Mouse (Mus musculus) c-Kit-negative CD71-positive TER-119-positive erythroid progenitor cells, embryonic 14.5 days (primary cell): ENCODE measurements around the gene Plcb3.
A peak's percentile ranks its signal among the peaks of the same experiment; 100 is the strongest.

ENCODE experiments used
- DNase-seq: peaks from one replicate; pipeline ENCODE4 v3.0.0-alpha.2; 2013; ENCODE audit warnings: low read depth, low spot score

Gene Plcb3

DNA sequence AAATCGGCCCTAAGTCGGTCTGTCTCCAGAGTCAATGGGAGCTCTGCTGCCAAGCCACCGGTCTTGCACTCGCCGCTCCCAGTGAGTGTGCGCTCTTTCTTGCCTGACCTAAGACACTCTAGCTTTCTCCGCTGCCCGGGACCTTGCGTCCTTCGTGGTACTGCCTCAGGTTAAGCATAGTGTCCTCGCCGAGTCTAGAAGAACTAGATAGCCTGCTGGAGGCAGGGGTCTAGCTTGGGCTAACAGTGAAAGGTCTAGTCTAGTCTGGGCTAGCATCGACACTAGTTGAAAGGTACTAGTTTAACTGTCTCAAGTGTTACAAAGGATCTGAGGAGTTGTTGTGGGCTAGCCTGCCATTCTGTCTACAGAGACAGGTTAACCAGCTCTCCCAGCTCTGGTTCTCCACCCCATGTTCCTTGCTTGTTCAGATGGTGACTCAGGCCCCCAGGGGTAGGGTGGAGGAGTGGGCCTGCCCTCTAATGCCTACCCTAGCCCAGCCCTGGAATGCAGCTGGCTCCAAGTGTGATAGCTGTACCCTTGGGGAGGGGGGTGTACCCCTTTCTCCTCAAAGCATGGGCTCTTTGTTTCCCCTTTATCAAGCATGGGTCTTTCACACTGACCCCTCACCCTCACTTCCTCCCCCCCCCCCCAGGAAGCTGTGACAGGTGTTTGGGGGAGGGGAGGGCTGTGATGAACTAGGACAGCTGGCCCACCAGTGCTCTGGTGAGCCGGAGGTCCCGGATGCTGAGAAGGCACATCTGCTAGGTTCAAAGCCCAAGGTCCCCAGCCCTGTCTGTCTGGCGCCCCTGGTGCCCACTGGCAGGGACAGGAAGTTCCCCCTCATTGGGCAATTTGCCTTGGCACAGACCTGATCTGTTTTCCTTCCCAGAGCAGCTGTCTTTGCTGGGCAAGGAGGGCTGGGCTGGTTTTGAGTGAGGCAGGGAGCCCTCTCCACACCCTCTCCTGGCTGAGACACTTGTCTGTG lies at the start of gene Plcb3:
Plcb3 (minus strand) TSS at position 934 of the 985 bp plus-strand sequence.
- DNase-seq, result no peak

DNA sequence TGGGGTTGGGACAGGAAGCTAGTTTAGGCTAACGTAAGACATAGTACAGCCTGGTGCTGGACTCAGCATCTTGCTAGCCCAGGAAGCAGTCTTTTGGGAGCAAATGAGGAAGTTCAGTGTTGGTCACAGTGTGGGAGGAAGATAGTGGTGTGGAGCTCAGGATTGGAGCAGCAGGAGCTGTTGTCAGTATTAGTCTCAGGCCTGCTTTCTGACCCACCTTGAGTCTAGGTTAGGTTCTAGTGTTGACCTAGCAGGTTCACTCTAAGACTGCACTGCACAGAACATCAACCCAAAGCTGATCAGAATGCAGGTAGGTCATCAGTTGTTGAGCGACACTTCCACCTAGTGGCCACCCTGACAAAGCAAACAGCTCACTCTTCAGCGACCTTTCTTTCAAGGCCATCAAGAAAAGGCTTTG lies 44.0 kb upstream of the Plcb3 start:
- DNase-seq, result peak; percentile 44

DNA sequence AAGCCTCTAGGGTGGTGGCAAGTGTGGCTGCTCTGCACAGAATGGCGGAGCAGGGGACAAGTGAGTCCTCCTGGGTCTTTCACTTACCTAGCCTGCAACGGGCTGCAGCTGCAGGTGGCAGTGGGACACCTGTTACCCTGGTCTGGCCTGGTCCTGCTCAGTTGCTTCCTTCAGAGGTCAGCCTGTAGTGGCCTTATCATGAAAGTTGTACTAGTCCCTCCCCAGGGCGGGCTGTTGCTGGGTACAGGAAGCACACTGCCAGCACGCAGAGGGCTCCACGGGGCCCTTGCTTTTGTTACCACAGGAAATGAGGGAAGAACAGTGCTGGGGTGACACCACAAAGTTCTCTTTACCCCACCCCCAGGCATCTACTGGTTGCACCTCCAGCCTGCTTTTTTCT lies 42.9 kb upstream of the Plcb3 start, which contains the start of gene Fermt3:
Fermt3 (minus strand) TSS at position 279 of the 400 bp plus-strand sequence.
- peak; percentile 55 for DNase-seq

DNA sequence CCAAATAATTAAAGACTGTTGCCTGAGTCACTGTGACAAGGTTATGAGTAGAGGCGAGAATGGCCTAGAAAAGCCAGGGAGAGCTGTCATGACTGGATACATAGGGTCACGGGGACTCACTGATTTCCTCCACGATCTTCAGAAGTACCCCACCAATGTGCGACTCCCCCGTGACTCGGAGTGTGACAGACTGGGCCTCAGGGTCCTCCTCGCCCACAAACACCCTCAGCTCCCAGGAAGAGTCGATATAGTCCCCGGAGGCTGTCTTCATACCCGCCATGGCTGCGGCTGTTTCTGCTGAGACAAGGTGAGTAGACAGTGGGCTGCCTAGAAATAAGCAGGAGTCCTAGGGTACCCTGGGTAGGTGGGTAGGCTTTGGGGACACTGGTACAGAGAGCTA lies 42.3 kb upstream of the Plcb3 start:
- DNase-seq, result no peak

DNA sequence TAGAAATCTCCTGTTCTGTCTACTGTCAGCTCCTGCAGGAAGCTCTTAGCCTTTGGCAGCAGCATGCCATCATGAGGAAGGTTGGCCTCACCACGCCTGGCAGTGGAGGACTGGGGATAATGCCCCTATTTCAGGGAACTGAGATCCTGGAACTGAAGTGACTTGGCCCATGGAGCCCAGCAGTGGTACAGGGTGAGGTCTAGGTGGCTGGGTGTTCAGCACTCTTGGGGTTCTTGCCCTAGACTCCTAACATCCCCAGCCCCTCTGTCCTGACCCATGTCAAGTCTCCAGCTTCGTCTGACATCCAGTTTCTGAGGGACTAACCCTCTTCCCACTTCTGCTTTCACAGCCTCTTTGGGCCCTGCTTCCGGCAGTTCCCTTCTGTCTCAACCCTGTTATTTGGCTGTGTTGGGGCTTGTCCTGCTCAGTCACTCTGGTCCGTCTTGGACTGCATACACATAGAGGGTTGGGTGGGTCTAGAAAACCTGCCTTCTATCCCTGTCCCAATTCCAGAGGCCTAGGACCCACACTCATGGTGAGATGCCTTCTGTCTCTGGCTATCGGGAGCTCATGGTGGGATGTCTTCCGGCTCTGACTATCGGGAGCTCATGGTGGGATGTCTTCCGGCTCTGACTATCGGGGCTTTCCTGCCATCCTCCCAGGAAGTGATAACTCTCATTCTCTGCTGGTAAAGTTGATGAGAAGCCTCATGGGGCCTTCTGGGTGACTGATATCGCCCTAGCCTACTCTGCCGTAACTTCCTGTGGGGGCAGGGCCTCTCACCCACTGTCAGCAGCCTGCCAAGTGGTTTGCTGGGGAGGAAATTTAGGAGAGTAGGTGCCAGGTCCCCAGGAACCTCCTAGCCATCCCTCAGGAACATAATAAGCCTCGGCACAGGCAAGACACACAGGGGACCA lies 41.5 kb upstream of the Plcb3 start:
- peak; percentile 61 for DNase-seq

DNA sequence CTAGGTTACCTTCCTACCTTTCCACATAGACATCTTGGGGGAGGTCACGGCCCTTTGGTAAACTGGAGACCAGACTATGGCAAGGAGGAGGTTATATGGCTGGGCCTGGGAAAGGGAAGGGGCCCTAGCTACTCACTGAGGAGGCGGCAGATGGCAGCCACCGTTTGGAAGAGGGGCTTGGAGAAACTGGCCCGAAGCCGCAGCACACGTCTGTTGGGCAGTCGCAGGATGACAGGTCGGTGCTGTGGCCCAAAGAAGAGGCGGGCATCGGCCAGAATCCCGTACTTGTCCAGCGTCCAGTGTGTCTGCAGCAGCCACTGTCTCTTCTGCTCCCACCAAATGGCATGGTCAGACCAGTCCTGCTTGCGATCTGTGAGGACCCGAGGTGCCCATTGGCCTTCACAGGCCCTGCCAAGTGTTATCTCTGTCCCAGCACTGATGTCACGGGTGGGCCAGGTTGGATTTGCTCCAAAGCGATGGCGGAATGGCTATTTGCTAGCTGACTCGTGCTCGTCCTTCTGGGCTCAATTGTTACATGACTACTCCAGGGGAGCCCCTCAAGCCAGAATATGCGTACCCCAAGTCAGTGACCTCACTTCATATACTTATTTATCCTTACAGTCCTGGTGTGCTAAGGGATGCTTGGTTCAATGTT lies 38.3 kb upstream of the Plcb3 start:
- no peak for DNase-seq

DNA sequence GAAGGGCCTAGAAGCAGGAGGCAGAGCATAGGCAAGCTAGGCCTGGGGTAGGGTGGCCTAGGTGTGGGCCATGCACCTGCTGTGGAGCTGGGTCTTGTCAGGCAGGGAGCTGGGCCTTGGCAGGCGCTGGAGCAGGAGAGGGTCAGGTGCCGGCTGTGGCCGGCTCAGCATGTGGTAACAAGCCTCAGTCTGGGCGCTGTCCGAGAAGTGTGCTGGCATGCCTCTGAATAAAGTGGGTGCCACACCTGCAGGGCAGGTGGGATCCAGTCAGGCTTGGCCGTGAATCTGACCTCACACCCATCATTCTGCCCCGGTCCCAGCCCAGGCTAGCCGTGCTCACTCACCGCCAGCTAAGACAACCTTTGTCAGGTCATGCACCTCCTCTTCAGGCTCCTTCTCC lies 37.7 kb upstream of the Plcb3 start:
- no peak for DNase-seq

DNA sequence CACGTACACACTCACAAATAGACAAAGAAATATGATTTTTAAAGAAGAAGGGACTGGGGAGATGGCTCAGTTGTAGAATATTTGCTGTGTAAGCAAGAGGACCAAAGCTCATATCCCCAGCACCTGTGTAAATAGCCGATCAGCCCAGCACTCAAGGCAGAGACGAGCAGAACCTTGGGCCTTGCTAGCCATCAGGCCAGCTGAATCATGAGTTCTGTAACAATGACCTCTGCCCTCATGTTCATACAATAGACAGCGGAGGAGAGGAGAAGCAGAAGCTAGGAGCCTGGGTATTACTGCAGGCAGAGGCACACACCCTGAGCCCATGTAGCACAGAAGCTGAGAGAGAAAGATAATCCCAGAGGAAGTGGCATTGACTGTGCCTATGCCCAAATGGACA lies 36.2 kb upstream of the Plcb3 start:
- no peak for DNase-seq

DNA sequence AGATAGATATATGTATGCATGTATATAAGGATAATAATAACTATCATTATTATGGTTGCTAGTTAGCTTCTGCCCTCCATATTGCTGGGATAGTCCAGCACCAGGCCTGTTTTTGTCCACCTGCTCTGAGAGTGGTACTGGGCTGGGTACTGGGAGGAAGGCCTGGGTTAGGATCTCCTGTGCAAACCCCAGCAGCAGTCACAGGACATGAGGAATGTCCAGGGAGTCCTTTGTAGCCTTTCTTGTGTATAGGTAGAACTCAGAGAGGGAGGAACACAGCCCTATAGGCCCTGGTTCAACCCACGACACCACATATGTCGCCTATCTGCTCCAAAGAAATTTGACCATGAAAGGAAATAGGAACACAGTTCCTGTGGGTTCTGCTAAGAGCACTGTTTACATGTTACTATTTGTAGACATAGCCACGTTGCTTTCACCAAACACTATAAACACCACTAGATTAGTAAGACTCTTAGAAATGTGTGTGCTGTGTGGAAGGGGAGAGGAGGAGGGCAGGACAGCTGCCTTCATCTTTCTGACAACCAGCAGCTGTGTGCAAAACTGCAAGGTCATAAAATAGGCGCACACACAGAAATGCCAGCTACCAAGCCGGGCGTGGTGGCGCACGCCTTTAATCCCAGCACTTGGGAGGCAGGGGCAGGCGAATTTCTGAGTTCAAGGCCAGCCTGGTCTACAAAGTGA lies 30.8 kb upstream of the Plcb3 start:
- no peak for DNase-seq

DNA sequence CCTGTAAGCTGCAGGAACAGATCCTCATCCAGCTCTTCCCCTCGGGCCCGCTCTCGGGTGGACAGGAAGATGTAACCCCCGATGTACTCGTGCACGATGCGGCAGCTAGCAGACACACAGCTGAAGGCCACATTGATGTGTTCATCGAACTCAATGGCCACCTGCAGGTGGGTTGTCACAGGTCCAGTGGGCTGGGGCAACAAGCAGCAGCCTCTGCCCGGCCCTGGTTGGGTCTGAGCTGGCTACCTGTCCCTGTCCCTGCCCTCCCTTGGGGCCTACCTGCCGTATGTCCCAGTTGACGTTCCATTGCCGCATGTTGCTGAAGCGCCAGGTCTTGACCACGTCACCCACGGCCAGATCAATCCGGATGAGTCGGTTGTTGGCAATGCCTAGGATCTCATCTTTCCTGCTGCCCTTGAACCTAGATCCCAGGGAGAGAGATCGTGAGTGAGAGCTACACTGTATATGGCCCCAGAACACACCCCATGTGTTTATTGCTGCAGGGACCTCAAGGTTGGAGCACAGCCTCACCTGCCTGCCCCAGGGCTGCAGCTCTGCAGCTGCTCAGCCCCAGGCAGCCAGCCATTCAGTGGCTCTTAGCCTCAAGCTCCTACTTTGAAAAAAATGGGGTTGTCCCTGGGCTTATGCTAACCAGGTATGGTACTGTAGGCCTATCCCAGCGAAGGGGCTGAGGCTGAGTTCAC lies 23.2 kb upstream of the Plcb3 start:
- no peak for DNase-seq

DNA sequence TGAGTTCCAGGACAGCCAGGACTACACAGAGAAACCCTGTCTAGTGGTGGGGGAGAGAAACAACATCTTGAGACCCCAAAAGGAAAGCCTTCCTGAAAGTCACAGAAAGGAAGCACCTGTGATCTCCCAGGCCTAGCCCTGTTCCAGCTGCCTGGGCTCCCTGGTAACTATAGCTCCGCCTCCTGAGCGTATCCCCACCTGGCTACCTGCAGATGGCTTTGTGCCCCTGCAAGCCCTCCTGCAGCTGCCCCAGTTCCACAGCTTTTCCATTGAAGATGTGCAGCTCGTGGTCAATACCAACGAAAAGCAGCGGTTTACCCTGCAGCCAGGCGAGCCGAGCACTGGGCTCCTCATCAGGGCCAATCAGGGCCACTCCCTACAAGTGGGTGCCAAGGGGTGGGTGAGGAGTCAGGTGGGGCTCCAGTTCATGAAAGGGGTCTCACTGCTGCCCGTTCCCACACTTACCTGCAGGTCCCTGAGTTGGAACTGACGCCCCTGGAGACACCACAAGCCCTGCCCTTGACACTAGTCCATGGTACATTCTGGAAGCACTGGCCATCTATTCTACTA lies 21.5 kb upstream of the Plcb3 start:
- DNase-seq, result no peak

DNA sequence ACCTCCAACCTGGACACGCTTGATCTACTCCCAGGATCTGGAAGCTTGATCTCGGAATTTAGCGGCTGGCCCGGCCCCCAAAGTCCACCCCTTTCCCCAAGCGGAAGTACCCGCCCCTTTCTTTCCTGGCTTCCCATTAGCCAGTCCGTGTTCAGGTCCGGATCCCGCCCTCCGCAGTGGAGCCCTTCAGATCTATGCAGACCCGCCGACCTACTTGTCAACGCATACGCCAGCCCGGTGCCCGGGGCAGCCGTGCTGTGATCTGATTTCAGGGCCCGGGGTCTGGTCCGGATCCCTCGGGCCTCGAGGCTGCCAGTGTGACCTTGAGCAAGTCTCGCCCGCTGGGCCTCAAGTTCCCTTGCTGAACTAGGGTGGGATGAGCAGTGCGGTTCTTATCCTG lies 19.7 kb upstream of the Plcb3 start, which contains the start of the genes Nudt22 and Trpt1:
Nudt22 (minus strand) TSS at position 112 of the 400 bp plus-strand sequence.
Trpt1 (plus strand) TSS at position 126 of the 400 bp plus-strand sequence.
- DNase-seq, result peak; percentile 68

DNA sequence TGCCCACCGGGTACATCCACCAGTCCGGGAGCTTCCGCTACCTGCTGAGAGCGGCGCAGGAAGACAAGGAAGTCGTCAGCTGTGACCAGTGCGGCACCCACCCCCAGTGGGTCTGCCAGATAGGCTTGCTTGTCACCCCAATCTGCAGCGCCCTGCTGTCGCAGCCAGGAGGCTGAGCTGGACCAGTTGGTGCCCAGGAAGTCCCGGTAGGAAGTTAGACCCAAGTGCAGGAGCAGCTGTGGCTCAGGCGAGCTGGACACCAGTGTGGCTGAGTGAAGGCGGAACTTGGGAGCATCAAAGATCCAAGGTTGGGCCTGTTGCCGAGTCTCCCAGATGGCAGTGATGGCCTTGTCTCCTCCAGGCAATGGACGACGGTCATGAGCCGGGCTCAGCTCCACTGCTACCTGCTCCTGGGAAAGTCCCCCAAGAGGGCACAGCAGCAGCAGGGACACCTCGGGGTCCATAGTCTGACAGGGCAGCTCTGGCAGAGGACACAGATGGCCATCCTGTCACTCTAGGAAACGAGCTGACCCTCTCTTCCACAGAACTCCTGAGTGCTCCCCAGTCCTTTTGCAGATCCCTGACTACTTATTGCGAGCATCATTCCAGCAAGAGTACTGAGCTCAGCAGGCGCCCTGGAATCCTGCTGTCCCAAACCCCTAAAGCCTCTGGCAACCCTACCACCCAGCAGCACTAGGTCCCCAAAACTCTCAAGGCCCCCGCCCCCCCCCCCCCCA lies 19.2 kb upstream of the Plcb3 start:
- DNase-seq, result no peak

DNA sequence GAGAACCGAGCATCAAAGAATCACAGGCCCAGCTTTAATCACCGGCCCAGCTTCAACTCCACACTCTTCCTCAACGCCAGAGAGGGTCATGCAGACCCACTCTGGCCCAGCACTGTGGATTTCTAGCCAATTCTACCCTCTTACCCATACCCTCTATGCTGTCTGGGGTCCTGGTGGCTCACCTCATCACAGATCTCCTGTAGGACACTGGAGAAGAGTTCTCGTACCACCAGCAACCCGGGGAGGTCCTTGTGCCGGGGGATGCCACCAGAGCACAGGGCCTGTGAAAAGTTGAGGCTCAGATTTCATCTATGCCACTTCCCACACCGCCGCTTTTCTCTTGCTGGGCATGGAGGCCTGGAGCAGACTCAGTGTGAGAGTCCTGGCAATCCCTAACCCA lies 18.2 kb upstream of the Plcb3 start:
- no peak for DNase-seq

DNA sequence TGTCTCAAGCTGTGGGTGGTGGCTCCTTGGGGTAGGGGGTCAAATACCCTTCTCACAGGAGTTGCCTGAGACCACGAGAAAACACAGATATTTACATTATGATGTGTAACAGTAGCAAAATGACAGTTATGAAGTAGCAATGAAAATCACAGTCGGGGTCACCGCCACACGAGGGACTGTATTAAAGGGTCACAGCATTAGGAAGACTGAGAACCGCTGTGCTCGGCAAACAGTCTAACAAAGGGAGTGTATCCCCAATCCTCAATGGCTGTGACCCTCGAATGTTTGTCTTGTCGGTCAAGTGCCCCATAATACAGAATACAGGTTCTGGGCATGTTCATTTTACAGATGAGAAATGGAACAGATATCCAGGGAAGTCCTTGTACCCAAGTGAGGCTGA lies 17.7 kb upstream of the Plcb3 start:
- DNase-seq, result no peak

DNA sequence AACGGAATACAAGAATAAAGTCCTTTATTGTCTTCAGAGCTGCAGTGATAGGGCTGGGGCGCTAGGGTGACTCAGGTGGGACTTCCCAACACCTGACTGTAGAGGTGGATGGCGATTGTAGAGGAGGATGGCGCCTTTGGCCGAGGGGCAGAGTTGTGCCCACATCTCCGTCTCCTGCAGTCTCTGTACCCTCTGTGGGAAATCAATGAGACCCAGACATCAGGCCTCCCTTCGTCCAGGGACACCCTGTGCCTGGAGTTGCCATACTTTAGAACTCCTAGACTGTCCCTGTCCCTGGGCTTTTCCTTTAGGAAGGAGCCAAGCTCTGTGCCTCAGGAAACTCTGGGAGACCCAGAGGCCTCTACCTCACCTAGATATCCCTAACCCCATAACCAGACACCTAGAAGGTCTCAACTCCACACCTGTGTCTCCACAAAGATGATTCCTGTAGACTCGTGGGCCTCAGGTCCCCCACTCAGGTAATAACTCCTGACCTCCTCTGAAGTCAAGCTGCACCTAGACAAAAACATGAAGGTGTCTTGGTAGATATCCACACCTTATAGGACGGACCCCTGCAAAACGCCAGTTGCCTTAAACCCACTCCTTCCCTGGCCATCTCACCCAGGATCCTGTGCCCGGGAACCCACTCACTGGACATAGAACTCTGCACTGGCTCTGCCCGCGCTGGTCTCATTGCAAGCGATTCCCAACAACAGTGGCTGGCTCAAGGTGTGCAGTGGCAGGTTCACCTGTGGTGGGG lies 16.9 kb upstream of the Plcb3 start:
- DNase-seq, result no peak

DNA sequence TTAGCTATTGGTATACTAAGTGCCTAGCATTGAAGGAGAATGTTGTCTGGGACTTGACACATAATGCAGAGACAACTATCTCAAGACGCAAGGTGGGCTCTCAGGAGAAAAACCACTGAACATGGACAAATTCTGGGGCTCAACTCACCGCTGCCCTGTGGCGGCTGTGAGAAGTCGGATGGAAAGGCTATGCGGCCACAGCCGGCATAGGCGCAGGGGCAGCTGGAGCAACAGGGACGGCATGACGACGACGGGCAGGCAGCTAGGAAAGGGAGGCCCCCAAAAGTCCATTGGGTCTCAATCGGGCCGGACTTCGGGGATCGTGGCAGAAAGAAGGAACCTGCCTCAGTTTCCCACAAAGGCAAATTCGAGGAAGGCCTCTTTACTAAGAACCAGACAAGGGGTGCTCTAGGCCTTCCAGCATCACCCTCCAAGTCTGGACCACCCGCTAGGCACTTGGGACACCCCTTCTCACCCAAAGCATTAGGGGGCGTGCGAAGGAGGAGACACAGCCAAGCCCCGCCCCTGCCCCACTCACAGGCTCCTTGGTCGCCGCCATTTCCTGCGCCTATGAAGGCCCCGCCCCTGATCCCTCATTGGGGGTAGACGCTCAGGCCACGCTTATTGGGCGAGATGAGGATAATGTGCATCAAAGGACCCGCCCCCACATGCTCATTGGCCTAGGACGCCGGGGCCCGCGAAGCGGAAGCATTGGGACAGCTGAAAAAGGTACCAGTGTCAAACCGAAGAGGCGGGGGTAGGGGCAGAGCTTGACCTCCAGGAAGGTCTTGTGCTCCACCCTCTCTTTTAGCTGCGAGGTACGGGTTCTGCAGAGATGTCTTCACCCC lies 16.0 kb upstream of the Plcb3 start, which contains the start of gene Dnajc4:
Dnajc4 (minus strand) TSS at position 562 of the 848 bp plus-strand sequence.
- peak; percentile 96 for DNase-seq
